Mouse (Mus musculus) ES-CJ7 (cell line): Measurements from ENCODE around the gene Adad2.

Experiments
- DNase-seq: peaks from one replicate; pipeline ENCODE4 v3.0.0; 2011; ENCODE audit warnings: low read depth, low spot score

Adad2 gene

DNA sequence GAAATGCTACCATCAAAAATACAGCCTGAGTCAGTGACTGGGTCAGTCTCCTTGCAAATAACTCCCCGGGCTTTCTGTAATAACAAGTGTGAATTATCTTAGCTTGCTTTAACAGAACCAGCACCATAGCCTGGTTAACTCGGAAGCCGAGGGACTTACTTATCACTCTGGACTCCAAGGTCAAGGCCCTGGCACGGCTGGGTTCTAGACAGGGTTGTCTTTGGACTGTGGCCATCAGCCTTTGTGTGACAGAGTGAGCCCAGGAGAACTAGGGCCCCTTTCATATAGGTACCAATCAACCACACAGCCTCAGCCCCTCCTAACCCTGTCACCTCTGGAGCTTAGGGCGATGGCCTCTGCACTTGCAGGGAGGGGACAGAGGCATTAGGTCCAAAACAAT lies 28.5 kb downstream of the Adad2 start:
- DNase-seq, result no peak

DNA sequence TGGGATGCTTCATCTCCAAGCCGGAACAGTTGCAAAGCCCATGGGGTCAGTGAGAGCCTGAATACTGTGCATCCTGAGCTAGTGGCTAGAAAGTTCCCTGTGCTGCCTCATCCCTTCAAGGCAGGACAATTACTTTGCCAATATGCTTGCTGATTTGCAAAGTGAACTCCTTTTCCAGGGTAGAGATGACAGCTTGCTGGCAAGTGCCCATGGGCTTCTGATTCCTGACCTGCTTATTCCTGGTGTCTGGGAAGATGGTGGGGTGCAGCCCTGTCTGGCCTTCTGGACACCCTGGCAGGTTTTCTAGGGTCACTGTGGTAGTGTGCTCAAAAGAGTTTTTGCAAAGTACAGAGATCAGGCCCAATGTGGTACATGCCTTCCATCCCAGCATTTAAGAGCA lies 30.4 kb downstream of the Adad2 start:
- DNase-seq, result no peak

DNA sequence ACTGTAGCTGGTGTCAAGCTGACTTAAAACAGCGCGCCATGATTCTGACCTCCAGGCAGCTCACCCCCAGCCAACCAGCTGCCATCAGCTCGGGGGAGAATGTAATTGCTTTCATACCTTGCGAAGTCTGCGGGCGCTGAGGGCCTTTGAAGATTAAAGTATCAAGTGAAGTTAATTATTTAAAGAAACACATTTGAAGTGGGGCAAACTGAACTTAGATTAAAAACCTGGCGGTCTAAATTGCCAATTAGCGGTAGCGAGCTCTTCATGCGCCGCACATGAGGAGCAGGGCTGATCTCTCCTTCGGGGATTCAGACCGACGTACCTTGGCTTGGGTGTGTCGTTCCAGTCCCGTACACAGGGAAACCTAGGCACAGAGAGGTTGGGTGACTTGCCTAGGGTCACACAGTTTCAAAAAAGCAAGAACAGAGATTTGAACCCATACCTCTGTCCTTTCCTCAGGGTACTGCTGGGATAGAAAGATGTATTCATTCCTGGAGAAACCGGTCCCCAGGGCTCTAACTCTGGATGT lies 31.9 kb downstream of the Adad2 start:
- no peak for DNase-seq

DNA sequence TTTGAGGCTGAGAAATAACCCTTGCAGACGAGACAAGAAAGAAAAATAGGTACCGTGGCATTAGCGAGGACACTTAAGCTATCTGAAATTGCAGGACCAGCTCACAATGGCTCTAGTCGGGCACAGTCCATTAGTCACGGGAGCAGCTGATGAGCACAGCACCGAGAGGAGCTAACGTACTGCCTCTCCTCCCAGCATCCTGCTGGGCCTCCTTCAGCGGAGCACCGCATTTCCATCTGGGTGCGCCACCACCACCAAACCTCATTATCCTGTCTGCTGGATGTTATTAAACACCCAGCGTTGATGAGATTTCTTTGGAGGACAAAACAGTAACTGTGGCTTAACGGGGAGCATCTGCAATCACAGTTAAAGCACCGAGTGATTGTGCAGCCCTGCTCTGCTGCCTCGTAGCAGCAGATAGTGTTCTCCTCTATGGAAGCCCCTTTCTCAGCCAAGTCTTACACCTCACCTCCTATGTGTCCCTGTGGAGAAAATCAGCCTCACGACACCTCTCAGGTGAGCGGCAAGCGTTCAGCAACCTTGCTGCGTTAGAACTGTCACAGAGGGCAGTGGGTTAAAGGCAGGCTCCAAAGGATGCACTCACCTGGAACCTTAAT lies 32.5 kb downstream of the Adad2 start:
- DNase-seq, result no peak

DNA sequence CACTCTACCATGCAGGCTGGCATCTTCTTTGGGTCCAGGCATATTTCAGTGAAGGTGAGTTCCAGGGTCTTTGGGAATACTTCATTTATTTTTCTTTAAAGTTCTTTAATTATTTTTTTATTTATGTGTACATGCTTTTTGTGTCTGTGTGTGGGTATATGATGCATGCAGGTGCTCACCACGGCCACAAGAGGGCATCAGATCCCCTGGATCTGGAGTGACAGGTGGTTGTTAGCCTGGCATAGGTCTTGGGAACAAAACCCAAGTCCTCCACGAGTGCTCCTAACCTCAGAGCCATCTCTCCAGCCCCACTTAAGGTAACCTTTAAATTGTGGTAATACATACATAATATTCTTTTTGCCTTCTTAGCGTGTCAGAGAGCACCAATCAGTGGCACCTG lies 33.6 kb downstream of the Adad2 start:
- peak; percentile 57 for DNase-seq

DNA sequence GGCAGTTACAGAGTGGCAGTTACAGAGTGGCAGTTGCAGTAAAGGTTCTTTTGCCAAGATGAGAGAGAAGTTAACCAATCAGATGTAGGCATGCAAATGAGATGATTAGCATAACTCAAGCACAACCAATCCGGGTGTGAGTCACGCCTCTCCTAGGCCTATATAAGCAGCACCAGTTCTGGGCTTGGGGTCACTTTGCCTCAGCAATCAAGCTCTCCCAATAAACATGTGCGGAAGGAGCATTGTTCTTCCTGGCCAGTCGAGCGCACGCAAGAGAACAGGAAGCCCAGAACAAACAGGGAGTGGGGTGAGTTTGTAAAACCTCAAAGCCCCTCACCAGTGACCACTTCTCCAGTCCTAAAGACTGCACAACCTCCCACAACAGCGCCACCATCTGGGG lies 34.3 kb downstream of the Adad2 start:
- peak; percentile 47 for DNase-seq

DNA sequence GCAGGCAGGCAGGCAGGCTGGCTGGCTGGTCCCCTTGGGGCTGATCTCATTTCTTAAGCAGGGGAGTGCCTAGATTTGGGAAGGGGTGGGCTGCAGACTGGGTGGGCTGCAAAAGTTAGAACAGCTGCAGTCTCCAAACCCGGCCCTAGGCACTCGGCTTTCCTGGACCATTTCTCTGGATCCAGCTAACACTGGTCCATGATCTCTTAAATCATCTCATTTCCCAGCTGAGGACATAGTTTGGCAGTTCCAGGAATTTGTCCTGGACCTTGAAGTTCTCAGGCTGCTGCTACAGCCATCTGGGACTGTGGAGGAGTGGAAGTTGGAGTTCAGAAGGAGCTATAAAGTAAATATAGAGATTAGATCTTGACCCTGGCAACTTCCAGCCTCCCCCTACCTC lies 38.8 kb downstream of the Adad2 start:
- DNase-seq, result no peak

DNA sequence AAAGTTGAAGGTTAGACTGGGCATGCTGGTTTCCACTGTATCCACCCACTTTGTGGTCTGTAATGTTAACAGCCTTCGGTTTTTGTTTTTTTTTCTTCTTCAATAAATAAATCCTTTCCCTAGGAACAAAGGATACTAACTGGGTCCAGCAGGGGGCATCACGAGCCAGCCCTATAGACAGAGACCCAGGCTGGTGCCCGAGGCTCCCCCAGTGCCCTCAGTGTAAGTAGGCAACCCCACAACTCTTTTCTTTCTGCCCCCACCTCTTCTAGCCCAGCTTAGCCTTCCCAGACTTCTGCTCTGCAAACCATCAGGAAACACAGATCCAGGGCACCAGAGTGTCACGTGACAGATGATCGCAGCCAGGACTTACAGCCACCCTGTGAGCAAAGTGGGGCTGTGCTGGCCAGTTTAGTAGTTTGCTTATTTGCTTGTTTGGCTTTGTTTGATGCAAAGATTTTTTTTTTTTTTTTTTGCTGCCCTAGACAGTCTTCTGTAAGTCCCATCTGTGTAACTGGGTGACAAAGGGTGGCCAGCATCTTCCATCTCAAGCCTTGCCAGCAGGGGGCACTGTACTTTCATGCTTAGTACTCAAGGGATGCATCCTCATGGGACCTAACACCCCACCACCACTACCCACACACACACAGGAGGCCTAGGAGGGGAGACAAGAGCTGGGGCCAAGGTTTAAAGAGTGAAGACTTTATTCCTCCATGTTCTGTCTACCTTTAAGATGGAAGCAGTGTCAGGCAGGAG lies 44.3 kb downstream of the Adad2 start:
- peak; percentile 75 for DNase-seq

DNA sequence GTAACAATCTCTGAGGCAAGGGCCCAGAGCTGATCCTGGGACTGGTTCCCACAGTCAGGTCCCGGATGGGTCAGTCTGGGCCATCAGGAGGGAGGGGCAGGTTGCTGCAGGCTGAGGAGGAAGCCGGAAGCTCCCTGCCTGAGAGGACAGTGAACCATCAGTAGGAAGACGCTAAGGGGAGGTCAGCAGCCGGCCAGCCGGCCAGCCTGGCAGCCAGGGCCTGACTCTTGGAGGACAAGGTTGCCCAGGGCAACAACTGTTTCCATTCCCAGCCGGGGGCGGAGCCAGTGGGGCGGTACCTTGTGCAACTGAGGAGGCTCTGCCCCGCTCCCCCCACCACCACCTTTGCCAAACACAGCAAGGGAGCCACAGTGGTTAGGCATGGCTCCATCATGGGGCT lies 48.5 kb downstream of the Adad2 start:
- DNase-seq, result no peak

DNA sequence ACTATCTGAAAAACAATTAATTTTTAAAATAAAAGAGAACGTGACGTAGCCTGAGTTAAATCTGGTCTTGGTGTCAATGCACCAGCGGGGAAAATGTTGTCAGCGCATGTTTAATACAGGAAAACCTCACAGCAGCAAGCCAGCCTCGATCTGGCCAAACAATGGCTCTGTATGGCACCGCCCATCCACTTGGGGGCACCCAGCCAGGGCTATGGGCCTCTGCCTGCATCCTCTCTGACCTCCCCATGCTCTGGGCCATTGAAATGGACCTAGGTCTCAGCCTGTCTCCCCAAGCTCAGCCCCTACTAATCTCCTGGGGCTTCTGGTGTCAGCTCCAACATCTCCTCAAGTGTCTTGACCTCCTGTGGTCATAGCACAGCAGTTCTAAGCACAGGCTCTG lies 49.3 kb downstream of the Adad2 start:
- DNase-seq, result no peak

DNA sequence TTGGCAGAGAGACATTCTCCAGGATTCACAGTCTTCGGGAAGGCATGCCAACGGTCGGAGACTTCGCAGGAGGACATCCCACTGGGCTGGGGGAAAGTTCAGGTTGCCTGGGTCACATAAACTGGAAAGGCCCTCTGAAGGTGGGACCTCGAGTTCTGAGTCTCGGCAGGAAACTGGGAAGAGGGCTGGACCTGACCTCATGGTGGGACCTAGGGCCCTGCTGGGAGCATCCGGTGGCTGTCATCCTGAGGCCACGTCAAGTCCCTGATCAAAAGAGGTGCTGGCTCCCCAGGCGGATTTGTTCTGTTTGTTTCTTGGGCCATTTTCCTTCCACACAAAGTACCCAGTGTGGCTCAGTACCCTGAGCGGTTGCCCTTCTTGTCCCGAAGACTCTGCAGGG lies 50.9 kb downstream of the Adad2 start:
- DNase-seq, result no peak

DNA sequence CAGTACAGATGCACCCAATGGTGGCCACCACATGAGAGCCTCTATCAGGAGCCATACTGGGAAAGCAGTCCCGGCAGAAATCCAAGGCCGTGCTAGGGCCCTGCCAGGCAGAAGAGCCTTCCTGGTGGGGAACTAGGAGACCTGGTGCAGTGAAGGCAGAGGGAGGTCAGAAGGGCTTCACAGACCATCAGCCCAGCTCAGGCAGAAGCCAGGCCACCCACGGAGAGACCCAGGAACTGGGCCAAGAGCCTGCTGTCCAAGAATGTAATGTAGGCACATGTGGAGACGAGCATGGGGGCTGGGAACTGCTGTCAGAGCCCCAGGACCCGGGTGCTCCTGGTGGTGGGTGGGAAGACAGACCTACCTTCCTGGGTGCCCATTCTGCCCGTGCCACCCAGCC lies 52.7 kb downstream of the Adad2 start:
- DNase-seq, result no peak
